Comparison of ENCODE assay signal across 9 mouse cellular contexts in genomic region chr8:83451056-83451455, GRCm38 (mm10). TPM values are rescaled to one million over a fixed set of nuclear protein-coding genes. Genes with fewer than 3 reads are reported as not detected.
DNase-seq lines count a peak whose midpoint lies in the region; ATAC-seq lines count a peak whose summit lies in the region.
"Had no signal": no experiment of that assay in that cellular context is flagged by ENCODE, and none has a peak within 500 bp of the region (broad histone marks: within the 10 kb centered on the region; RNA-seq: fewer than 3 reads in every experiment).

No protein-coding gene starts in this region.

- no peak overlapping the region for H3K4me2 ChIP-seq in midbrain, embryonic 11.5 days
- no peak overlapping the region for H3K4me2 ChIP-seq in midbrain, embryonic 13.5 days (replicated peaks)

- H3K9ac ChIP-seq in midbrain, embryonic 11.5 days (ENCODE audit: low read length): no peak overlapping the region
- no peak overlapping the region for H3K9ac ChIP-seq in midbrain, embryonic 13.5 days (replicated peaks)

- no peaks in the 10 kb centered on the region for H3K4me1 ChIP-seq in midbrain, embryonic 11.5 days (ENCODE audit: control insufficient read depth, insufficient read depth, low read length)
- no peaks in the 10 kb centered on the region for H3K4me1 ChIP-seq in midbrain, embryonic 13.5 days (replicated peaks)
- H3K4me1 ChIP-seq: megakaryocyte, embryonic 14.5 days had no signal

- no peaks in the 10 kb centered on the region for H3K36me3 ChIP-seq in midbrain, embryonic 11.5 days (ENCODE audit: control insufficient read depth, insufficient read depth, low read length)
- H3K36me3 ChIP-seq in midbrain, embryonic 13.5 days: no peaks in the 10 kb centered on the region

- WGBS in midbrain, embryonic 11.5 days: 28% methylated on average over 3 of the region's 3 CpGs
- WGBS in midbrain, embryonic 13.5 days: 28% methylated on average over 3 of the region's 3 CpGs

- H3K9me3 ChIP-seq in midbrain, embryonic 11.5 days (ENCODE audit: control insufficient read depth, low read length): no peaks in the 10 kb centered on the region
- no peaks in the 10 kb centered on the region for H3K9me3 ChIP-seq in midbrain, embryonic 13.5 days

- ATAC-seq in midbrain, embryonic 11.5 days (ENCODE audit: low FRiP score): peak; percentile 72
- no peak for ATAC-seq in midbrain, embryonic 13.5 days

- no peaks in the 10 kb centered on the region for H3K27me3 ChIP-seq in midbrain, embryonic 11.5 days (ENCODE audit: control insufficient read depth, insufficient read depth, low read length)
- H3K27me3 ChIP-seq in midbrain, embryonic 13.5 days: no peaks in the 10 kb centered on the region
- H3K27me3 ChIP-seq: megakaryocyte, embryonic 14.5 days had no signal

- no peak overlapping the region for H3K4me3 ChIP-seq in midbrain, embryonic 11.5 days (ENCODE audit: low read depth, low read length)
- no peak overlapping the region for H3K4me3 ChIP-seq in midbrain, embryonic 13.5 days (replicated peaks)
- H3K4me3 ChIP-seq: megakaryocyte, embryonic 14.5 days had no signal

- no peak overlapping the region for H3K27ac ChIP-seq in midbrain, embryonic 11.5 days (ENCODE audit: low read depth, low read length)
- H3K27ac ChIP-seq in midbrain, embryonic 13.5 days: no peak overlapping the region

- DNase-seq in cerebellum, adult 9-10 months: peak; percentile 51
- no peak for DNase-seq in cerebellum, postnatal 4 days (ENCODE audit: low spot score in 2 of 2)
- DNase-seq in midbrain, embryonic 11.5 days (ENCODE audit: low spot score, missing footprints): no peak
- DNase-seq in forelimb bud, embryonic 11.5 days (ENCODE audit: low read depth, low spot score): peak; percentile 31
- peak; percentile 13 for DNase-seq in skeletal muscle tissue, adult 2 months (ENCODE audit: low read depth, low spot score)
- no peak for DNase-seq in left cerebral cortex, adult 11 months (ENCODE audit: low spot score)
- DNase-seq in adrenal gland, postnatal 4 days (ENCODE audit: low spot score in 2 of 2): no peak

RNA-seq across cellular contexts. Expression of gene Scoc, which starts 7.1 kb away (rescaled TPM):
- polyA plus RNA-seq in midbrain, embryonic 11.5 days (2014; fragmentation: Nextera tagmentation; extraction: Ambion mirVana): 199 and 213 TPM in 2 replicates
- polyA plus RNA-seq in midbrain, embryonic 13.5 days (2015; fragmentation: Nextera tagmentation; extraction: Ambion mirVana): 212 and 214 TPM in 2 replicates
- total RNA-seq in adrenal gland, postnatal 4 days (2021): 10 to 100 TPM; 65.5 to 68.8 TPM

Comparison
In these comparisons a context has a peak if more than half of its experiments do, and no peak if none do; other contexts are left out.
1. DNase-seq: peak in cerebellum, adult 9-10 months (single experiment), forelimb bud, embryonic 11.5 days (single experiment) and skeletal muscle tissue, adult 2 months (single experiment); none in cerebellum, postnatal 4 days (0 of 2), midbrain, embryonic 11.5 days (single experiment), left cerebral cortex, adult 11 months (single experiment) and adrenal gland, postnatal 4 days (0 of 2).